Mouse (Mus musculus) liver, adult 2 months (tissue): ENCODE measurements around the gene Med19.

Source experiments
- CTCF ChIP-seq: fragments of 200-500 bp; IDR thresholded peaks from 2 replicates; pipeline ENCODE4 v1.5.1; 2011; ENCODE audit warnings: low read depth, low read length, control low read depth
- POLR2A ChIP-seq: fragments of 200-500 bp; IDR thresholded peaks from 2 replicates; pipeline ENCODE4 v1.6.1; 2011; ENCODE audit warnings: low read length, control low read depth; ENCODE audit not compliant: insufficient read depth; ENCODE audit errors: extremely low read depth

GRCm38 (mm10) chr2:84704329-84704728 lies 26.1 kb downstream of the Med19 start:
- TF ChIP-seq CTCF = no peak
- TF ChIP-seq POLR2A = no peak
